Mouse (Mus musculus) Patski (cell line): ENCODE data around the gene Barhl1. TPM values are rescaled to one million over a fixed set of nuclear protein-coding genes. Genes with fewer than 3 reads are reported as not detected.

Experiments used
- ATAC-seq: fragments of 100-300 bp; one replicate; pipeline ENCODE4 v1.8.0; 2021
- CTCF ChIA-PET: fragments of 350-600 bp; sonication (Branson Sonifier 250); formaldehyde crosslinking; loops from one replicate; lab custom pipeline; 2022; ENCODE audit warnings: inconsistent platforms; lab: Charles Lee
- POLR2A ChIA-PET: fragments of 350-600 bp; sonication (Branson Sonifier 250); formaldehyde crosslinking; loops from one replicate; lab custom pipeline; 2022; ENCODE audit warnings: antibody characterized with exemption, inconsistent platforms; lab: Charles Lee
- DNase-seq: peaks from one replicate; pipeline ENCODE4 v3.0.0-alpha.2; 2011; ENCODE audit warnings: low read depth, low spot score
- H3K27me3 ChIP-seq: fragments of 371-371 bp; one replicate; pipeline ENCODE4 v1.5.1; 2021
- CTCF ChIP-seq: fragments of 100-300 bp; IDR thresholded peaks from one replicate; pipeline ENCODE4 v1.5.1; 2021
- in situ Hi-C: fragments of 300-500 bp; cut with MboI; formaldehyde crosslinking; loops from 3 replicates; pipeline ENCODE4 v1.11.1; 2018; ENCODE audit warnings: low pct_unique_long_range_greater_than_20kb, mixed read lengths
- polyA plus RNA-seq: library from polyadenylated mRNA; unstranded; gene quantifications from one replicate; pipeline ENCODE4 v1.2.3, GENCODE M21; 2021

The Barhl1 gene
- polyA plus RNA-seq, 1 experiment from 2014 or later, result 0.04 TPM

DNA sequence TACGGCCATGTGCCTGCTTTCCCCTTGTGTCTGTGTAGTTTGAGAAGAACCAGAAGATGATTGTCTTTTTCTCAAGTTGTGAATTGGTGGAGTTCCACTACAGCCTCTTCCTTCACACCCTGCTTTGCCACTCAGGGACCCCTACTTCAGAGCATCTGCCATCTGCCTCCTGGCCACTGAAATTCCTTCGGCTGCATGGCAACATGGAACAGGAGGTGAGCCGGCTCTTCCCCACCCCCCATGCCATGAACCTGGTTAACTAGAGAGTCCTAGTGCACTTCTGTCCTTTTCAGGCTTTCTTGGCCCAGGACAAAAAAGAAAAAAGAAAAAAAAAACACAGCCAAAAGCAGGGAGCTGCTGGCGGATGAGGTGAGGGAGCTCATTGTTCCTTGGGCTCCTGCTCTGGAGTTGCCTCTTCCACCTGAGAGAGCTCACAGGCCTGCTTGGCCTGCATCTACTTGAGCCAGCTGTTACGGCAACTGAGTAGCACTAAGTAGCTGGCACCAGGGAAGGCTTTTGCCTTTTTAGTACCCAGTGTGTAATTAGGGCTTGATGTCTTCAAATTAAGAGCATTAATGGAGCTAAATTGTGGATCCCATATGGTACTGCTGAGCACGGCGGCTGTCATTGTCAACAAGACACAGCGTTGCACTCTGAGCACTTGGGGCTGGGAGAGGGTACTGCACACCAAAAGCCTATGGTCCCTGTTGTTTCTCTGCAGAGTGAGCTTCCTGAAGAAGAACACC, 55.6 kb downstream of the Barhl1 start:
- no peak for TF ChIP-seq CTCF
- in situ Hi-C loops, result no loop called here
- no peak for DNase-seq
- no peaks in the 10 kb centered on the region for H3K27me3 ChIP-seq
- ChIA-PET POLR2A (interaction anchor here (0.6 to 0.9 kb wide), 2 partner anchors 17 to 20 kb away, joined by 3 read pairs; no protein-coding TSS in a partner anchor), CTCF (interaction anchor here (1.4 kb wide), 1 partner anchor 12 kb away, joined by 3 read pairs; no protein-coding TSS in a partner anchor)
- ATAC-seq, result no peak

GRCm38 (mm10) chr2:28859303-28859702, 57.2 kb downstream of the Barhl1 start:
- ChIA-PET POLR2A (no interaction called here), CTCF (no interaction called here)
- ATAC-seq (no peak), DNase-seq (no peak)
- no peak for TF ChIP-seq CTCF
- no peaks in the 10 kb centered on the region for H3K27me3 ChIP-seq
- in situ Hi-C loops, result no loop called here

Other genes with a start within 250 kb of the Barhl1 start
- 2.4 TPM for gene Spaca9, start 216.9 kb downstream of the Barhl1 start, polyA plus RNA-seq
- gene Ak8, start 216.5 kb downstream of the Barhl1 start, polyA plus RNA-seq, result 0.09 TPM
- 22.8 TPM for gene Gtf3c4, start 76.3 kb downstream of the Barhl1 start, polyA plus RNA-seq
- 10.5 TPM for gene Ddx31, start 76.3 kb downstream of the Barhl1 start, polyA plus RNA-seq
- gene Cfap77, start 138.4 kb upstream of the Barhl1 start, polyA plus RNA-seq, result 0.23 TPM
- 16.7 TPM for gene Ttf1, start 143.6 kb upstream of the Barhl1 start, polyA plus RNA-seq
- 23.2 TPM for gene Setx, start 207.5 kb upstream of the Barhl1 start, polyA plus RNA-seq